Mouse (Mus musculus): ENCODE measurements around the gene Relb. TPM values are rescaled to one million over a fixed set of nuclear protein-coding genes. Genes with fewer than 3 reads are reported as not detected.

The Relb gene
- polyA plus RNA-seq, 1 experiment, result 144 TPM

DNA sequence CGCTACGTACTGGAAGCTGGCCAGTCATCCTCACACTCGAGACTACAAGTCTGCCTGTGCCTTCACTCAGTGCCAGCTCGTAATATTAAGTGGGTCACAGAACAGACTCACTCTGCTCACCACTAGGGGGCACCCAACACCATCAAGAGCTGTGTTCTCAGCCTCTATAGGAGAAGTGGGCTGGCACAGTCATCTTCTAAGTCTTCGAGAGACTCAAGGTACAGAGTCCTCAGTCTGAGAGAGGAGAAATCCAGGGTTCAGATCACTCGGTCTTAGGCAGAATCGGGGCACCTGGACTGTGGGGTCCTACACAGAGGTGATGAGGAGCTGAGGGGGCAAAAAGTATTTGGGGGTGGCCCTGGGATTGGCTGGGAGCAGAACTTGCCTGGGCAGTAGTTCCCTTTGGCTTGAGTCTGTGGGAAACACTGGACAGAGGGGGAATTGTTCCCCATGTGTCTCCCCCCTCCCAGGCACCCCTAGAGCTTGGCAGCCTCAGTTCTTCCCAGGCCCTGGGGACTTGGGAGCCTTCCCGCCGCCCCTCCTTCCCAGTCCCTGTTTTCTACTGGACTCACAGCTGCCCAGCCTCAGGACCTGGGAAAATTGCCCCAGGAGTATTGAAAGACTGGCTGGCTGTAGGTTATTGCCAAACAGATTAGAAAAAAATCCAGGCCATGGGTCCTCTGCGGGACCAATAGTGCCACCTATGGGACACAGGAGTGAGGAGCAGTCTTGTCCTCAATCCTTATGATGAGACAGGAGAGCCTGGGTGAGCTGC, 39.9 kb upstream of the Relb start:
- TF ChIP-seq POLR2A (IDR thresholded peaks at IDR 0.05; ENCODE audit: low read depth, low read length) (no peak), CTCF (IDR thresholded peaks at IDR 0.05; ENCODE audit: extremely low read depth, insufficient read length, insufficient replicate concordance, low read depth, low read length) (peak; percentile 88; the same call in 1 of the 2 replicates)
- no peaks in the 10 kb centered on the region for H3K27me3 ChIP-seq (ENCODE audit: control insufficient read depth, insufficient read depth, low read length)
- 7% methylated on average over 10 of the region's 10 CpGs for WGBS
- peak overlapping the region; percentile 27 for H3K4me3 ChIP-seq (ENCODE audit: low read depth, low read length)
- H3K27ac ChIP-seq (ENCODE audit: insufficient read depth, low read depth, low read length), result peak overlapping the region; percentile 71
- no peaks in the 10 kb centered on the region for H3K36me3 ChIP-seq (ENCODE audit: control insufficient read depth, insufficient read depth, low read length)
- H3K4me1 ChIP-seq (ENCODE audit: control insufficient read depth, insufficient read depth, insufficient read length, low read length), result peaks cover 4% of the 10 kb centered on the region; the same call in 1 of the 2 replicates

DNA sequence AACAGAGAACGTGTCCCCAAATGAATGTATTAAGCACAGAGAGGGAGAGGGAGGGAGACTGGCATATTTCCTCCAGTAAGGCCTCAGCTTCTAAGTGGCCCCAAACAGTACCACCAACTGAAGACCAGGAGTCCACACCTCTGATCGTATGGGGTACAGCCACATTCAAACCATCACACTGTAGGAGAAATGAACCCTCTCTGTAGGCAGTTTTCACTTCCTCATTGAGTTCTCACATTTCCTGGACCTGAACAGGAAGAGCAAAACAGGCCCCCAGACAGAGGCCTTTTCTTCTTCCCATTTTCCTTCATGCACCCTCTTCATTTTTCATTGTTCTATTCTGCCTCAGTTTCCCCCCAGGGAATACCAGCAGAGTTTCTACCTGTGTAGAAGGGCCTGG, 38.2 kb upstream of the Relb start:
- no peaks in the 10 kb centered on the region for H3K36me3 ChIP-seq (ENCODE audit: control insufficient read depth, insufficient read depth, low read length)
- 81% methylated on average over 2 of the region's 2 CpGs for WGBS
- TF ChIP-seq POLR2A (IDR thresholded peaks at IDR 0.05; ENCODE audit: low read depth, low read length) (no peak), CTCF (IDR thresholded peaks at IDR 0.05; ENCODE audit: extremely low read depth, insufficient read length, insufficient replicate concordance, low read depth, low read length) (no peak)
- H3K4me1 ChIP-seq (ENCODE audit: control insufficient read depth, insufficient read depth, insufficient read length, low read length), result peaks cover 10% of the 10 kb centered on the region; the same call in 1 of the 2 replicates
- H3K27me3 ChIP-seq (ENCODE audit: control insufficient read depth, insufficient read depth, low read length), result no peaks in the 10 kb centered on the region
- H3K27ac ChIP-seq (ENCODE audit: insufficient read depth, low read depth, low read length), result 0 out of 2 replicates have a peak overlapping the region, but pooled peaks have one; percentile 5
- H3K4me3 ChIP-seq (ENCODE audit: low read depth, low read length), result no peak overlapping the region

DNA sequence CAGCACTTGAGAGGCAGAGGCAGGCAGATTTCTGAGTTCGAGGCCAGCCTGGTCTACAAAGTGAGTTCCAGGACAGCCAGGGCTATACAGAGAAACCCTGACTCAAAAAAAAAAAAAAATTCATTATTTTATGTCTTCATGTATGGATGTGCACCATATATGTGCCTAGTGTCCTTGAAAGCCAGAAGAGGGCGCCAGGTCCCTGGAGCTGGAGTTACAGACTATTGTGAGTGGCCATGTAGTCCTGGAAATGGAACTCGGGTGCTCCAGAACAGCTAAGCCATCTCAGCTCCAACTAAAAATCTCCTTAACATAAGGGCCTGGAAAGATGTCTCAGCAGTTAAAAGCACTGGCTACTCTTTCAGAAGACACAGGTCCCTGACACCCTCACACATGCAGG, 37.5 kb upstream of the Relb start:
- Histone ChIP-seq H3K4me3 (ENCODE audit: low read depth, low read length) (no peak overlapping the region), H3K36me3 (ENCODE audit: control insufficient read depth, insufficient read depth, low read length) (peaks cover 1% of the 10 kb centered on the region), H3K4me1 (ENCODE audit: control insufficient read depth, insufficient read depth, insufficient read length, low read length) (peaks cover 10% of the 10 kb centered on the region; the same call in 1 of the 2 replicates), H3K27ac (ENCODE audit: insufficient read depth, low read depth, low read length) (no peak overlapping the region), H3K27me3 (ENCODE audit: control insufficient read depth, insufficient read depth, low read length) (no peaks in the 10 kb centered on the region)
- TF ChIP-seq CTCF (IDR thresholded peaks at IDR 0.05; ENCODE audit: extremely low read depth, insufficient read length, insufficient replicate concordance, low read depth, low read length), result peak; percentile 23; the same call in 1 of the 2 replicates
- no peak for TF ChIP-seq POLR2A (IDR thresholded peaks at IDR 0.05; ENCODE audit: low read depth, low read length)
- 81% methylated on average over 3 of the region's 3 CpGs for WGBS

DNA sequence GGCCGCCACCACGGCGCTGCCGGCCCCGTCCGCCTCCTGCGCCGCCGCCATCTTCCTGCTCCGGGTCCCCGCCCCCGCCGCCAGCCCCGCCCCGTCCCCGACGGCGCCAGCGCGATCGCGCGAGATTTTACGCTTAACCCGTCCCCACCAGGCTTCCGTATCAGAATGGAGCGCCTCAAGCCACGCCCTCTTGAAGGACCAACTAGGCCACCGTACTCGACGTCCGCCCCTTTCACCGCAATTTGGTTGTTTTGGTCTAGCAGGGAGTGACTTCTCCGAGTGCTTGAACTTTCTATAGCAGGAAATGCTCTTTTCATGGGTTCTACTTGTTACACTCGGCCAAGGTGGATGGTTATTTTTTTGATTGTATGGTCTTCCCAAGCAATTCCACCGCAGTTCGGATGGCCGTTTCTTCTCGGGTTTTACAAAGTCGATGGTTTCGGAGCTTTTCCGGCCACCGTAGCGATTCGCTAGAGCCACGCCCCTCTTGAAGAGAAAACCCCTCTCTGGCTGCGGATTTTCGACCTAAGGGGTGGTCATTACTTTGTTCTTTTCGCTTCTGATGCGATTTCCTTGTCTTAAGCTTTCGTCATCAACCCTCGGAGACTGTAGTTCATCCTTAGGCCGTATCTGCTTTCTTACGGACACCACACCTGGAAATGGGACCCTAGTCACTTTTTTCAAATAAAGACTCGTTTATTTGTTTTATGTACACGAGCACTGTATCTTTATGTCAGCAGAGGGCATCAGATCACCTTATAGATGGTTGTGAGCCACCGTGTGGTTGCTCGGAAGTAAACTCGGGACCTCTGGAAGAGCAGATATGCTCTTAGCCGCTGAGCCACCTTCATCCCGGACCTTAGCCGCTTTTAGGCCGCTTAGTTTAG, 36.0 kb upstream of the Relb start, which contains the start of gene Clptm1:
Gene Clptm1, minus strand, starts transcription at position 79 of the 887 bp plus-strand sequence.
- Histone ChIP-seq H3K27ac (ENCODE audit: insufficient read depth, low read depth, low read length) (peak within 1 kb of the TSS; percentile 94), H3K27me3 (ENCODE audit: control insufficient read depth, insufficient read depth, low read length) (no peaks in the 10 kb centered on the region), H3K4me3 (ENCODE audit: low read depth, low read length) (peak within 1 kb of the TSS; percentile 95), H3K4me1 (ENCODE audit: control insufficient read depth, insufficient read depth, insufficient read length, low read length) (peaks cover 10% of the 10 kb centered on the region; the same call in 1 of the 2 replicates), H3K36me3 (ENCODE audit: control insufficient read depth, insufficient read depth, low read length) (peaks cover 3% of the 10 kb centered on the region)
- under 1% methylated on average over 62 of the region's 63 CpGs for WGBS
- TF ChIP-seq CTCF (IDR thresholded peaks at IDR 0.05; ENCODE audit: extremely low read depth, insufficient read length, insufficient replicate concordance, low read depth, low read length), result no peak
- TF ChIP-seq POLR2A (IDR thresholded peaks at IDR 0.05; ENCODE audit: low read depth, low read length), result peak; percentile 76; the same call in 1 of the 2 replicates

DNA sequence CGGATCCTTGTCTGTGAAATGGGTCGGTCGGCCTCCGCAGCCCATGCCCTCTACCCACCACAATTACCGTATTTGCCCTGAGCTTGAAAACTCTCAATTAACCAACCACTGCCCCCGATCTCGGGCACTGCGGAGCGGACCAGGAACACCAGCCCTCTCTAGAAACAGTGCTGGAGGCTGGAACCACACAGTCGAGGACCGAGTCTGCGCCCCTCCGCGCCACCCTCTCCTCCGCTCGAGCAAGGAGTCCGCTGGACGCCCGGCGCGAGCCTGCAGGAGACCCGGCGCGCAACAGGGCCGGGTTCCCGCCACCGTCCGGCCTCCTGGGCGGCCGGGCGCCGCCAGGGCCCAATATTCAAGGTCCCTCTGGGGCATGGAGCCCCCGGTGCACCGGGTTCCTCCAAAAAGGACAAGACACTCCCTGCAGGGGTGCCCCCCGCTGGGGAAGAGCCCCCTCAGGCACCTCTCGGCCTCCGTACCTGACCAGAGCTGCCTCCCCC, 35.3 kb upstream of the Relb start:
- Histone ChIP-seq H3K36me3 (ENCODE audit: control insufficient read depth, insufficient read depth, low read length) (peaks cover 3% of the 10 kb centered on the region), H3K4me1 (ENCODE audit: control insufficient read depth, insufficient read depth, insufficient read length, low read length) (peaks cover 10% of the 10 kb centered on the region; the same call in 1 of the 2 replicates), H3K4me3 (ENCODE audit: low read depth, low read length) (peak overlapping the region; percentile 95), H3K27me3 (ENCODE audit: control insufficient read depth, insufficient read depth, low read length) (no peaks in the 10 kb centered on the region), H3K27ac (ENCODE audit: insufficient read depth, low read depth, low read length) (no peak overlapping the region)
- TF ChIP-seq POLR2A (IDR thresholded peaks at IDR 0.05; ENCODE audit: low read depth, low read length) (no peak; the same call in 1 of the 2 replicates), CTCF (IDR thresholded peaks at IDR 0.05; ENCODE audit: extremely low read depth, insufficient read length, insufficient replicate concordance, low read depth, low read length) (no peak)
- WGBS, result under 1% methylated on average over 37 of the region's 37 CpGs

DNA sequence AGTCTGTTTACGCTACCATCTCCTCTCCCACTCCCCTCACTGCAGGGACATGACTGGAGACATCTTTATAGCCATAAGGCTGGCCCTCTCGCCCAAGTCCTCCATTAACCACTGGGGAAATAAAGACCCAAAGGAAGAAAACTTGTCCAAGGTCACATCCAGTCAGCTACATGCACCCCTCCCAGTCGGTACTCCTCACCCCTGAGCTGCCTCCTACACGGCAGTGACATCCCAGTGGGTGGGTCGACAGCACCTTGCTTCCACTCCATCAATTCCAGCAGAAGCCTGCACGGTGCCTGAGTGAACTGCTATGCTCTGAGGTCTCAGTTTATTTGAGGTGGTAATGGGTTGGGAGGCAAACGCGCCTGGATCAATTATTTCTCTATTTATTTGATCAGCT, 34.7 kb upstream of the Relb start:
- H3K27me3 ChIP-seq (ENCODE audit: control insufficient read depth, insufficient read depth, low read length), result no peaks in the 10 kb centered on the region
- WGBS, result 12% methylated on average over 8 of the region's 8 CpGs
- H3K4me3 ChIP-seq (ENCODE audit: low read depth, low read length), result peak overlapping the region; percentile 95
- TF ChIP-seq CTCF (IDR thresholded peaks at IDR 0.05; ENCODE audit: extremely low read depth, insufficient read length, insufficient replicate concordance, low read depth, low read length) (no peak), POLR2A (IDR thresholded peaks at IDR 0.05; ENCODE audit: low read depth, low read length) (no peak)
- no peak overlapping the region for H3K27ac ChIP-seq (ENCODE audit: insufficient read depth, low read depth, low read length)
- peaks cover 7% of the 10 kb centered on the region; the same call in 1 of the 2 replicates for H3K4me1 ChIP-seq (ENCODE audit: control insufficient read depth, insufficient read depth, insufficient read length, low read length)
- peaks cover 3% of the 10 kb centered on the region for H3K36me3 ChIP-seq (ENCODE audit: control insufficient read depth, insufficient read depth, low read length)
